ENCODE assay signal across 22 mouse cellular contexts in genomic region chr9:32062740-32063139, GRCm38 (mm10). TPM values are rescaled to one million over a fixed set of nuclear protein-coding genes. Genes with fewer than 3 reads are reported as not detected.
DNase-seq lines count a peak whose midpoint lies in the region; TF ChIP-seq lines count a peak whose summit lies in the region.
"Had no signal": no experiment of that assay in that cellular context is flagged by ENCODE, and none has a peak within 500 bp of the region (broad histone marks: within the 10 kb centered on the region; RNA-seq: fewer than 3 reads in every experiment).

No protein-coding gene starts in this region.

- DNase-seq in layer of hippocampus, adult 2 months (ENCODE audit: low spot score in 2 of 2): peak in 1 of 2 experiments; percentile 48
- DNase-seq in layer of hippocampus, postnatal 10 days (ENCODE audit: low spot score in 2 of 2): no peak
- peak; percentile 16 for DNase-seq in 3T3-L1 (ENCODE audit: low read depth, low spot score)
- DNase-seq in NIH3T3 (ENCODE audit: low read depth): peak; percentile 23
- peak; percentile 29 for DNase-seq in brain, embryonic 14.5 days (ENCODE audit: low read depth)
- no peak for DNase-seq in frontal cortex, postnatal 10 days (ENCODE audit: low spot score in 2 of 2)
- no peak for DNase-seq in thymus, postnatal 36 days
- DNase-seq: adrenal gland, postnatal 10 days; B cell, adult 2 months; cerebellum, adult 11 months; cerebellum, adult 18-20 months; cerebellum, adult 8-10 months; cerebellum, adult 9-11 months; cerebellum, postnatal 14 days; cerebellum, postnatal 36 days; embryo, embryonic 11 days had no signal

- TF ChIP-seq CTCF in layer of hippocampus, adult 2 months (conservative IDR thresholded peaks at IDR 0.05): no peak
- TF ChIP-seq CTCF in brain, embryonic 14.5 days (IDR thresholded peaks at IDR 0.05; ENCODE audit: borderline replicate concordance, extremely low read depth, insufficient read depth, insufficient read length): no peak

- H3K27ac ChIP-seq in layer of hippocampus, adult 2 months: 0 out of 2 replicates have a peak overlapping the region, but pooled peaks have one; percentile 83
- H3K27ac ChIP-seq: embryonic facial prominence, embryonic 13.5 days; embryonic facial prominence, embryonic 15.5 days; forebrain, embryonic 10.5 days; forebrain, embryonic 12.5 days had no signal

- H3K4me3 ChIP-seq in layer of hippocampus, adult 2 months: no peak overlapping the region
- H3K4me3 ChIP-seq: embryonic facial prominence, embryonic 13.5 days; embryonic facial prominence, embryonic 15.5 days; erythroblast, embryonic 14.5 days; forebrain, embryonic 10.5 days; forebrain, embryonic 12.5 days had no signal

- no peak for TF ChIP-seq POLR2A in brain, embryonic 14.5 days (IDR thresholded peaks at IDR 0.05; ENCODE audit: borderline replicate concordance, extremely low read depth, insufficient read depth, insufficient read length, poor library complexity, severe bottlenecking)

RNA-seq across cellular contexts. Expression of gene Arhgap32, which starts 53.2 kb away (rescaled TPM):
- total RNA-seq in layer of hippocampus, adult 2 months (2021): 100 to 1,000 TPM; 226 to 232 TPM
- total RNA-seq in layer of hippocampus, postnatal 10 days (2021): 100 to 1,000 TPM; 183 to 196 TPM
- polyA plus RNA-seq in brain, embryonic 14.5 days (2012; rRNA removed): 6.2 and 22.3 TPM in 2 replicates
- polyA plus RNA-seq: CD4-positive, CD25-positive, alpha-beta regulatory T cell, adult 4 months; erythroblast, embryonic 14.5 days had no signal

Comparison
In these comparisons a context has a peak if more than half of its experiments do, and no peak if none do; other contexts are left out.
1. DNase-seq: peak in 3T3-L1 (single experiment), NIH3T3 (single experiment) and brain, embryonic 14.5 days (single experiment); none in layer of hippocampus, postnatal 10 days (0 of 2), frontal cortex, postnatal 10 days (0 of 2) and thymus, postnatal 36 days (0 of 2).